Mouse (Mus musculus) brain, embryonic 14.5 days (tissue): ENCODE data around the gene Gm28043. TPM values are rescaled to one million over a fixed set of nuclear protein-coding genes. Genes with fewer than 3 reads are reported as not detected.
A peak's percentile ranks its signal among the peaks of the same experiment; 100 is the strongest.

Experiments
- DNase-seq: peaks from one replicate; pipeline ENCODE4 v3.0.0-alpha.2; 2011; ENCODE audit warnings: low read depth
- CTCF ChIP-seq: fragments of 200-500 bp; IDR thresholded peaks from 2 replicates; pipeline ENCODE4 v1.5.1; 2012; ENCODE audit warnings: inconsistent platforms, mild to moderate bottlenecking, moderate library complexity, borderline replicate concordance; ENCODE audit not compliant: insufficient read depth, insufficient read length; ENCODE audit errors: extremely low read depth
- POLR2A ChIP-seq: fragments of 200-500 bp; IDR thresholded peaks from 2 replicates; pipeline ENCODE4 v1.6.1; 2012; ENCODE audit warnings: mild to moderate bottlenecking, inconsistent platforms, borderline replicate concordance; ENCODE audit not compliant: poor library complexity, insufficient read depth, insufficient read length, severe bottlenecking; ENCODE audit errors: extremely low read depth
- polyA plus RNA-seq: library from polyadenylated mRNA; depleted of rRNA; stranded (reverse); fragments of >200 nt; gene quantifications from 2 replicates; pipeline ENCODE4 v1.2.3, GENCODE M21; 2012

Gene Gm28043
- polyA plus RNA-seq, 1 experiment: 3.4 TPM

- DNase-seq: peak; percentile 99
- no peak for TF ChIP-seq POLR2A
- no peak for TF ChIP-seq CTCF
These were observed 102.2 kb downstream of the Gm28043 start, which contains the start of gene Ccdc167 for GRCm38 (mm10) chr17:29716732-29717445. Ccdc167 (minus strand) TSS chr17:29717044.

GRCm38 (mm10) chr17:29718660-29719059, 104.0 kb downstream of the Gm28043 start:
- TF ChIP-seq CTCF: no peak
- no peak for TF ChIP-seq POLR2A
- peak; percentile 80 for DNase-seq

DNA sequence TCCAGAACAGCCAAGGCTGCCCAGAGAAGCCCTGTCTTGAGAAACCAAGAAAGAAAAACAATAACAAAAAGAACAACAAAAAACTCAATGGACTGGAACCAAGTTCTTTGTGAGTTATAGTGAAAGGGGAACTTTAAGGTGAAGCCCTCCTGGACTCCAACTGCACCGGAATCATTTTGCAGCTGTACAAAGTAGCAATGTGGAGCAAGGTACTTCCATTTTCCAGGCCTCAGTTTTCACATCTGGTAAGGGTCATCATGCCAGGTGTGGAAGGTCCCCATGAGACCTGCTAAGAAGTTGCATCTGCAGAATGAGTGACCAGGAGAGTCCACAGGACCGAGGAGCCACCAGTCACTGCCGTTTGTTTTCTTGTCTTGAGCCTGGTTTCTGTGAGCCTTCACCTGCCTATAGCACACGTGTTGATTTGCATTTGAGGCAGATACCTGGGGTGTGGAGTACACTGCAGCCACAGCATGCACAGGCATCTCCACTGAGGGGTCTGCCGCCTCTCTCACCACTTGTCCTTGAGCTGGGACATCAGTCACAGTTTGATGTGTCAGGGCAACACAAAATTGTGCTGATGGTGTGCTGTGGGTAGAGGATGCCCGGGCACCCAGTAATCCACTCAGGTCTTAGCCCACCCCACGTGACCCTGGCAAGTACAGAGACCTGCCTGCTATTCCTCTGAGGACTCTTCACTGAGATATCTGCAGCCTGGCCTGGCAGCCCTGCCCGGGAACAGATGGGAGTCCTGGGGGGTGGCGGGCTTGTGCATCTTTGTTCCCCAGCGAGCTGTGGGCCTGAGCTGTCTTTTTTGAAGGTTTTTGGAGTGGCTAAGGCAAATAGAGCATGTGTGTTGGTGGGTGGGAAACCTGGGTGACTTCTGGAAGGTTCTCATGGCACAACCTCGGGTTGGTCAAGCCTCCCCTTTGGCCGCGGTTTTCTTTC, 105.2 kb downstream of the Gm28043 start:
- TF ChIP-seq CTCF: no peak
- no peak for TF ChIP-seq POLR2A
- DNase-seq: peak; percentile 48

DNA sequence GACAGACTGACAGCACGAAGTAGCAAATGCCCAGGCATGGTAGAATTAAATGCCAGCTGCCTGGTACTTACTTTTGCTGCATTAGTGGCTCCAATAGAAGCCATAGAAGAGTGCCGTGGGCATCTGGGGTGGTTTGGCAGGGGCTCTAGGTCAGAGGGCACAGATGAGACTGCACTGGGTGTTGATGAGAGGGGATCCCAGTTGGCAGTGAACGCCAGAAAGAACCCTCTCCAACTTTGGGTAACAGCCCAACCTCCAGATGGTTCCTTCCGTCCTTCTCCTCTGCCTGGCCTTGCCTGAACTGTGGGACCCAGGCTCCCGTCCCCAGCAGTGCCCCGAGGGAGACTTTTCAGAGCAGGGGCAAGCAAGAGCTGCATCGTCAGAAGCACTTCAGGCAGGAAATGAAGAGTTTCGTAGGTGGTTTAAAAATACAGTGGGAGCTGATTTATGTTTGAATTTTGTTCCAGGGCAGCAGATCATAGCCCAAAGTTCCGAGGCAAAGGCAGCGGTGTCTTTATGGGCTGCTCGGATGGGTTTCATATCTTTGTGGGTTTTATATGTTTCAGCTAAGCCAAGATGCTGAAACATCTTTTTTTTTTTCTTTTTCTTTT, 106.2 kb downstream of the Gm28043 start:
- TF ChIP-seq POLR2A: no peak
- TF ChIP-seq CTCF: no peak
- peak; percentile 66 for DNase-seq

GRCm38 (mm10) chr17:29724610-29725009, 109.9 kb downstream of the Gm28043 start:
- TF ChIP-seq POLR2A (no peak), CTCF (no peak)
- DNase-seq: peak; percentile 89

DNA sequence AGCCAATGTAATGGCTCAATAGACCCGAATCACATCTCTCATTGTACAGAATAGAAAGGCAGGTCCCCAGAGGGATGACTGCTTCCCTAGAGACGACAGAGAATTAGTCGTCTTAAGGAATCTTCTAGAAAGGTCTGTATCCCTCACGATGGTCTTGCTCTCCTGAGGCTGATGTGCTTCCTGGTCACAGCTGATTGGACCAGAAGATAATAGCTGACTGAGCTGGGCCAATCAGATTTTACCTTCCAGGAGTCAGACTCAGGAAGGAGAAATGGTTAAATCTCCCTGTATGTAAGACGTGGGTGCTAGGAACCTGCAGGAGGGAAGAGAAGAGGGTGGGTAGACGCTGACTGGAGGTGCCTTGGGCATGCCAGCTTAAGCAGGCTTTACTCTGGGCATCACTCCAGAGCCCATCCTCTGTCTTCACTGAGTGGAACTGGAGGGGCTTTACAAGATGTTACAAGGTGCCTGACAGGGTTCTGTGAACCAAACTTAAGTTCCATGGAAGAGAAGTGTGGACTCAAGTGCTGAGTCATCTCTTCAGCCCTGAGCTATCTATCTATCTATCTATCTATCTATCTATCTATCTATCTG, 110.4 kb downstream of the Gm28043 start:
- TF ChIP-seq POLR2A (no peak), CTCF (no peak)
- peak; percentile 71 for DNase-seq

DNA sequence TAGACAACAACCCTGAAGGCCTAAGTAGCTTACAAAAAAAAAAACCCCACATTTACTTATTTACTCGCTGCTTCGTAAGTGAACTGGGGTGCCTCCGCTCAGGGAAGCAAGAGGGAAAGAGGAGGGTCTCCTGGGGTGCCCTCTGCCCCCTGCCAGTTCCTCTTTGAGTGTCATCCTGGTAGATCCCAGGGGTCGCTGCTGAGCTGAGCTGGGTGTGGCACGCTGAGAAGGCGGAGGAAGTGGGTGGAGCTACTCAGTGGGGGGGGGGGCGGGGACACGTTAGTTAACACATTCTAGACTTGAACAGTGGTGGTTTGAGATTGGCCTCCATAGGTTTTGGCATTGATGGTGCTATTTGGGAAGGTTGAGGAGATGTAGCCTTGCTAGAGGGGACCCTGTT, 113.4 kb downstream of the Gm28043 start:
- DNase-seq: no peak

GRCm38 (mm10) chr17:29730510-29731265, 116.0 kb downstream of the Gm28043 start:
- DNase-seq: peak; percentile 89
- no peak for TF ChIP-seq POLR2A
- no peak for TF ChIP-seq CTCF

More for the DNA sequence above, 113.4 kb downstream of the Gm28043 start:
- no peak for TF ChIP-seq CTCF
- no peak for TF ChIP-seq POLR2A

- no peak for DNase-seq
- TF ChIP-seq POLR2A (no peak), CTCF (no peak)
These were observed 116.7 kb downstream of the Gm28043 start for GRCm38 (mm10) chr17:29731266-29731952.

GRCm38 (mm10) chr17:29731953-29732325, 117.3 kb downstream of the Gm28043 start:
- TF ChIP-seq CTCF (no peak), POLR2A (no peak)
- DNase-seq: peak; percentile 89

DNA sequence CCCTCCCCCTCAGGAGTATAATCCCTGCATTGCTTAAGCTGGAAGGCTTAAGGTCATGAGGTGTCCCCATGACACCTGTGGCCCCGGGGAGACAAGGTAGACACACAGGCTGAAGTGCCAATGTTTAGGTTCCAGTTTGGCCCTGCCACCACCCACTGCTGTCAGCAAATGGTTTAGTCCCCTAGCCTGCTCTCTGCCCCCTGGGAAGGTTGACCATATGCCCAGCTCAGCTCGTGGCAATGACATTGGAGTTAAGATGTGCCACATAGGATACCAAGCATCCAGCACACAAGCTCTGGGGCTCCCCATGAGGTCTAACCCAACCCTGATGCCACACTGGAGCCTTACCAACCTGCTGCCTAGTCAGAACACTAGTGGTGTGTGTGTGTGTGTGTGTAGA, 117.8 kb downstream of the Gm28043 start:
- no peak for DNase-seq
- TF ChIP-seq POLR2A: no peak
- TF ChIP-seq CTCF: no peak
